Mouse (Mus musculus) urinary bladder, adult 2 months (tissue): ENCODE data around the gene Gm8764. TPM values are rescaled to one million over a fixed set of nuclear protein-coding genes. Genes with fewer than 3 reads are reported as not detected.
"Not testable (repeated sequence)": the region's sequence is repeated elsewhere in the genome, so short reads cannot be mapped to it uniquely, and the experiment has no call there.

Source experiments
- DNase-seq: peaks from one replicate; pipeline ENCODE4 v3.0.0; 2022; ENCODE audit warnings: low spot score
- polyA plus RNA-seq: library from polyadenylated mRNA; depleted of rRNA; stranded (reverse); fragments of >200 nt; gene quantifications from 2 replicates; pipeline ENCODE4 v1.2.3, GENCODE M21; 2012; rRNA removed

Gene Gm8764
- polyA plus RNA-seq: not detected in 2 replicates

- not testable (repeated sequence) for DNase-seq
These were observed at the start of gene Gm8764 for GRCm38 (mm10) chr10:104159706-104160105. TSS of gene Gm8764 (plus strand) at chr10:104160006.

- DNase-seq: no peak
These were observed 49.8 kb upstream of the Gm8764 start for GRCm38 (mm10) chr10:104110044-104110443.

GRCm38 (mm10) chr10:104118312-104118711 lies 41.5 kb upstream of the Gm8764 start:
- no peak for DNase-seq

- not testable (repeated sequence) for DNase-seq
These were observed 17.1 kb upstream of the Gm8764 start, which contains the start of gene Gm21293 for GRCm38 (mm10) chr10:104142687-104143086. TSS of gene Gm21293 (plus strand) at chr10:104142987.

- DNase-seq: not testable (repeated sequence)
These were observed 8.6 kb upstream of the Gm8764 start, which contains the start of gene Gm6763 for GRCm38 (mm10) chr10:104151197-104151596. TSS of gene Gm6763 (plus strand) at chr10:104151497.

GRCm38 (mm10) chr10:104168215-104168614 lies 8.4 kb downstream of the Gm8764 start, which contains the start of gene Gm21304:
TSS of gene Gm21304 (plus strand) at chr10:104168515.
- not testable (repeated sequence) for DNase-seq

- not testable (repeated sequence) for DNase-seq
These were observed 16.9 kb downstream of the Gm8764 start, which contains the start of gene Gm21312 for GRCm38 (mm10) chr10:104176724-104177123. TSS of gene Gm21312 (plus strand) at chr10:104177024.

GRCm38 (mm10) chr10:104185233-104185632 lies 25.4 kb downstream of the Gm8764 start, which contains the start of gene Gm20765:
TSS of gene Gm20765 (plus strand) at chr10:104185533.
- not testable (repeated sequence) for DNase-seq

GRCm38 (mm10) chr10:104193742-104194141 lies 33.9 kb downstream of the Gm8764 start, which contains the start of gene Gm4340:
TSS of gene Gm4340 (plus strand) at chr10:104194042.
- not testable (repeated sequence) for DNase-seq

- no peak for DNase-seq
These were observed 49.8 kb downstream of the Gm8764 start for GRCm38 (mm10) chr10:104209655-104210054.

GRCm38 (mm10) chr10:104210268-104210990 lies 50.6 kb downstream of the Gm8764 start:
- no peak for DNase-seq

Other genes starting within 250 kb of the Gm8764 start
- gene Gm21293, start 17.0 kb upstream of the Gm8764 start, polyA plus RNA-seq: not detected in 2 replicates
- not detected in 2 replicates for gene Gm6763, start 8.5 kb upstream of the Gm8764 start, polyA plus RNA-seq
- not detected in 2 replicates for gene Gm21304, start 8.5 kb downstream of the Gm8764 start, polyA plus RNA-seq
- not detected in 2 replicates for gene Gm21312, start 17.0 kb downstream of the Gm8764 start, polyA plus RNA-seq
- gene Gm20765, start 25.5 kb downstream of the Gm8764 start, polyA plus RNA-seq: not detected in 2 replicates
- gene Gm4340, start 34.0 kb downstream of the Gm8764 start, polyA plus RNA-seq: not detected in 2 replicates